Mouse (Mus musculus): ENCODE measurements around the gene Cacna1b.

- no peak for TF ChIP-seq MAX (IDR thresholded peaks at IDR 0.05; ENCODE audit: low read depth)
- TF ChIP-seq MYOD1 (IDR thresholded peaks at IDR 0.05; ENCODE audit: control insufficient read depth in 1 of 3, insufficient read length in 2 of 3, low read depth in 2 of 3), result no peak
- TF ChIP-seq REST (IDR thresholded peaks at IDR 0.05; ENCODE audit: insufficient read depth, insufficient read length), result no peak
- no peak for TF ChIP-seq TCF3 (IDR thresholded peaks at IDR 0.05; ENCODE audit: insufficient read length, low read depth)
- TF ChIP-seq POLR2A (IDR thresholded peaks at IDR 0.05; ENCODE audit: insufficient read length, low read depth), result no peak
- TF ChIP-seq MYOG (IDR thresholded peaks at IDR 0.05; ENCODE audit: control insufficient read depth in 1 of 3, insufficient read depth in 1 of 3, insufficient read length in 2 of 3, low read depth in 2 of 3), result no peak
- no peak for TF ChIP-seq USF1 (IDR thresholded peaks at IDR 0.05; ENCODE audit: low read depth)
- TF ChIP-seq E2F4 (IDR thresholded peaks at IDR 0.05; ENCODE audit: insufficient read depth), result no peak
These were observed 13.9 kb upstream of the Cacna1b start for GRCm38 (mm10) chr2:24776831-24777230.
